Mouse (Mus musculus): ENCODE measurements around the gene Atp8b4. TPM values are rescaled to one million over a fixed set of nuclear protein-coding genes. Genes with fewer than 3 reads are reported as not detected.
A peak's percentile ranks its signal among the peaks of the same experiment; 100 is the strongest.

Atp8b4 gene
- polyA plus RNA-seq, 1 experiment from 2014 or later: 5.9 TPM

- no peaks in the 10 kb centered on the region for H3K36me3 ChIP-seq (ENCODE audit: control insufficient read depth, insufficient read depth)
- no peak for ATAC-seq (ENCODE audit: low read depth)
- H3K4me1 ChIP-seq (ENCODE audit: control insufficient read depth, low read depth, low read length): no peaks in the 10 kb centered on the region
- H3K27me3 ChIP-seq (ENCODE audit: control insufficient read depth, insufficient read depth, low read depth, low read length): no peaks in the 10 kb centered on the region
- H3K9ac ChIP-seq (ENCODE audit: low read depth, low read length): no peak overlapping the region
- no peaks in the 10 kb centered on the region for H3K9me3 ChIP-seq (replicated peaks; ENCODE audit: control insufficient read depth, low read length)
- no peak overlapping the region for H3K4me2 ChIP-seq (ENCODE audit: low read depth, low read length)
- no peak overlapping the region for H3K27ac ChIP-seq (ENCODE audit: low read length)
- 70% methylated on average over 9 of the region's 9 CpGs for WGBS (ENCODE audit: insufficient replicate concordance)
- no peak overlapping the region for H3K4me3 ChIP-seq (ENCODE audit: low read depth, low read length)
These were observed 67.9 kb downstream of the Atp8b4 start for GRCm38 (mm10) chr2:126432481-126433066.

- Histone ChIP-seq H3K36me3 (ENCODE audit: control insufficient read depth, insufficient read depth) (no peaks in the 10 kb centered on the region), H3K4me1 (ENCODE audit: control insufficient read depth, low read depth, low read length) (no peaks in the 10 kb centered on the region), H3K27ac (ENCODE audit: low read length) (no peak overlapping the region), H3K9me3 (replicated peaks; ENCODE audit: control insufficient read depth, low read length) (no peaks in the 10 kb centered on the region), H3K9ac (ENCODE audit: low read depth, low read length) (no peak overlapping the region), H3K27me3 (ENCODE audit: control insufficient read depth, insufficient read depth, low read depth, low read length) (no peaks in the 10 kb centered on the region), H3K4me2 (ENCODE audit: low read depth, low read length) (no peak overlapping the region), H3K4me3 (ENCODE audit: low read depth, low read length) (no peak overlapping the region)
- WGBS (ENCODE audit: insufficient replicate concordance): 10% methylated on average over 3 of the region's 3 CpGs
- ATAC-seq (ENCODE audit: low read depth): peak; percentile 30; the same call in 1 of the 2 replicates
These were observed 71.2 kb downstream of the Atp8b4 start for GRCm38 (mm10) chr2:126429282-126429681.

GRCm38 (mm10) chr2:126425223-126425622 lies 75.3 kb downstream of the Atp8b4 start:
- no peak overlapping the region for H3K9ac ChIP-seq (ENCODE audit: low read depth, low read length)
- H3K27me3 ChIP-seq (ENCODE audit: control insufficient read depth, insufficient read depth, low read depth, low read length): no peaks in the 10 kb centered on the region
- H3K4me1 ChIP-seq (ENCODE audit: control insufficient read depth, low read depth, low read length): no peaks in the 10 kb centered on the region
- no peak overlapping the region for H3K4me3 ChIP-seq (ENCODE audit: low read depth, low read length)
- no peaks in the 10 kb centered on the region for H3K9me3 ChIP-seq (replicated peaks; ENCODE audit: control insufficient read depth, low read length)
- H3K36me3 ChIP-seq (ENCODE audit: control insufficient read depth, insufficient read depth): no peaks in the 10 kb centered on the region
- 76% methylated on average over 3 of the region's 3 CpGs for WGBS (ENCODE audit: insufficient replicate concordance)
- no peak overlapping the region for H3K4me2 ChIP-seq (ENCODE audit: low read depth, low read length)
- H3K27ac ChIP-seq (ENCODE audit: low read length): no peak overlapping the region
- no peak; the same call in 1 of the 2 replicates for ATAC-seq (ENCODE audit: low read depth)

GRCm38 (mm10) chr2:126424714-126425113 lies 75.8 kb downstream of the Atp8b4 start:
- H3K9me3 ChIP-seq (replicated peaks; ENCODE audit: control insufficient read depth, low read length): no peaks in the 10 kb centered on the region
- H3K4me1 ChIP-seq (ENCODE audit: control insufficient read depth, low read depth, low read length): no peaks in the 10 kb centered on the region
- no peak overlapping the region for H3K4me3 ChIP-seq (ENCODE audit: low read depth, low read length)
- H3K27me3 ChIP-seq (ENCODE audit: control insufficient read depth, insufficient read depth, low read depth, low read length): no peaks in the 10 kb centered on the region
- 70% methylated on average over 8 of the region's 8 CpGs for WGBS (ENCODE audit: insufficient replicate concordance)
- H3K36me3 ChIP-seq (ENCODE audit: control insufficient read depth, insufficient read depth): no peaks in the 10 kb centered on the region
- H3K27ac ChIP-seq (ENCODE audit: low read length): no peak overlapping the region
- H3K9ac ChIP-seq (ENCODE audit: low read depth, low read length): no peak overlapping the region
- ATAC-seq (ENCODE audit: low read depth): no peak
- H3K4me2 ChIP-seq (ENCODE audit: low read depth, low read length): no peak overlapping the region

GRCm38 (mm10) chr2:126420901-126421300 lies 79.6 kb downstream of the Atp8b4 start:
- 50% methylated on average over 2 of the region's 2 CpGs for WGBS (ENCODE audit: insufficient replicate concordance)
- Histone ChIP-seq H3K9ac (ENCODE audit: low read depth, low read length) (no peak overlapping the region), H3K4me3 (ENCODE audit: low read depth, low read length) (no peak overlapping the region), H3K4me1 (ENCODE audit: control insufficient read depth, low read depth, low read length) (no peaks in the 10 kb centered on the region), H3K27ac (ENCODE audit: low read length) (no peak overlapping the region), H3K4me2 (ENCODE audit: low read depth, low read length) (no peak overlapping the region), H3K27me3 (ENCODE audit: control insufficient read depth, insufficient read depth, low read depth, low read length) (no peaks in the 10 kb centered on the region), H3K9me3 (replicated peaks; ENCODE audit: control insufficient read depth, low read length) (no peaks in the 10 kb centered on the region), H3K36me3 (ENCODE audit: control insufficient read depth, insufficient read depth) (no peaks in the 10 kb centered on the region)
- no peak for ATAC-seq (ENCODE audit: low read depth)

GRCm38 (mm10) chr2:126418916-126419315 lies 81.6 kb downstream of the Atp8b4 start:
- ATAC-seq (ENCODE audit: low read depth): no peak
- Histone ChIP-seq H3K4me2 (ENCODE audit: low read depth, low read length) (no peak overlapping the region), H3K9me3 (replicated peaks; ENCODE audit: control insufficient read depth, low read length) (no peaks in the 10 kb centered on the region), H3K4me3 (ENCODE audit: low read depth, low read length) (no peak overlapping the region), H3K9ac (ENCODE audit: low read depth, low read length) (no peak overlapping the region), H3K27ac (ENCODE audit: low read length) (no peak overlapping the region), H3K4me1 (ENCODE audit: control insufficient read depth, low read depth, low read length) (no peaks in the 10 kb centered on the region), H3K27me3 (ENCODE audit: control insufficient read depth, insufficient read depth, low read depth, low read length) (no peaks in the 10 kb centered on the region), H3K36me3 (ENCODE audit: control insufficient read depth, insufficient read depth) (no peaks in the 10 kb centered on the region)
- WGBS (ENCODE audit: insufficient replicate concordance): 58% methylated on average over 3 of the region's 3 CpGs

- Histone ChIP-seq H3K4me2 (ENCODE audit: low read depth, low read length) (no peak overlapping the region), H3K4me1 (ENCODE audit: control insufficient read depth, low read depth, low read length) (no peaks in the 10 kb centered on the region), H3K27me3 (ENCODE audit: control insufficient read depth, insufficient read depth, low read depth, low read length) (no peaks in the 10 kb centered on the region), H3K27ac (ENCODE audit: low read length) (no peak overlapping the region), H3K9ac (ENCODE audit: low read depth, low read length) (no peak overlapping the region), H3K4me3 (ENCODE audit: low read depth, low read length) (no peak overlapping the region), H3K9me3 (replicated peaks; ENCODE audit: control insufficient read depth, low read length) (no peaks in the 10 kb centered on the region), H3K36me3 (ENCODE audit: control insufficient read depth, insufficient read depth) (no peaks in the 10 kb centered on the region)
- no peak for ATAC-seq (ENCODE audit: low read depth)
- WGBS (ENCODE audit: insufficient replicate concordance): 63% methylated on average over 2 of the region's 2 CpGs
These were observed 83.7 kb downstream of the Atp8b4 start for GRCm38 (mm10) chr2:126416772-126417171.

- Histone ChIP-seq H3K9me3 (replicated peaks; ENCODE audit: control insufficient read depth, low read length) (no peaks in the 10 kb centered on the region), H3K4me3 (ENCODE audit: low read depth, low read length) (no peak overlapping the region), H3K27me3 (ENCODE audit: control insufficient read depth, insufficient read depth, low read depth, low read length) (no peaks in the 10 kb centered on the region), H3K36me3 (ENCODE audit: control insufficient read depth, insufficient read depth) (no peaks in the 10 kb centered on the region), H3K4me2 (ENCODE audit: low read depth, low read length) (no peak overlapping the region), H3K27ac (ENCODE audit: low read length) (no peak overlapping the region), H3K4me1 (ENCODE audit: control insufficient read depth, low read depth, low read length) (no peaks in the 10 kb centered on the region), H3K9ac (ENCODE audit: low read depth, low read length) (no peak overlapping the region)
- no peak for ATAC-seq (ENCODE audit: low read depth)
- 60% methylated on average over 4 of the region's 4 CpGs for WGBS (ENCODE audit: insufficient replicate concordance)
These were observed 84.5 kb downstream of the Atp8b4 start for GRCm38 (mm10) chr2:126415981-126416380.

GRCm38 (mm10) chr2:126412759-126413158 lies 87.7 kb downstream of the Atp8b4 start:
- H3K9me3 ChIP-seq (replicated peaks; ENCODE audit: control insufficient read depth, low read length): no peaks in the 10 kb centered on the region
- H3K36me3 ChIP-seq (ENCODE audit: control insufficient read depth, insufficient read depth): no peaks in the 10 kb centered on the region
- H3K27ac ChIP-seq (ENCODE audit: low read length): no peak overlapping the region
- no peak overlapping the region for H3K4me3 ChIP-seq (ENCODE audit: low read depth, low read length)
- no peaks in the 10 kb centered on the region for H3K4me1 ChIP-seq (ENCODE audit: control insufficient read depth, low read depth, low read length)
- H3K27me3 ChIP-seq (ENCODE audit: control insufficient read depth, insufficient read depth, low read depth, low read length): no peaks in the 10 kb centered on the region
- no peak overlapping the region for H3K9ac ChIP-seq (ENCODE audit: low read depth, low read length)
- ATAC-seq (ENCODE audit: low read depth): no peak
- H3K4me2 ChIP-seq (ENCODE audit: low read depth, low read length): no peak overlapping the region

All from liver, embryonic 16.5 days (tissue).